Mouse (Mus musculus): ENCODE measurements around the gene Tmem30a. TPM values are rescaled to one million over a fixed set of nuclear protein-coding genes. Genes with fewer than 3 reads are reported as not detected.

Gene Tmem30a
- polyA plus RNA-seq, 1 experiment from 2014 or later = 101 TPM

- H3K9me3 ChIP-seq (replicated peaks) = no peaks in the 10 kb centered on the region
- no peaks in the 10 kb centered on the region for H3K27me3 ChIP-seq
- H3K4me2 ChIP-seq (replicated peaks) = no peak overlapping the region
- no peak overlapping the region for H3K27ac ChIP-seq
- H3K4me1 ChIP-seq = no peaks in the 10 kb centered on the region
- H3K36me3 ChIP-seq = no peaks in the 10 kb centered on the region
- WGBS = 89% methylated on average over 6 of the region's 6 CpGs
- H3K9ac ChIP-seq = no peak overlapping the region
- ATAC-seq (ENCODE audit: low FRiP score) = no peak
- no peak overlapping the region for H3K4me3 ChIP-seq
Observed at GRCm38 (mm10) chr9:79735608-79736007, 57.7 kb downstream of the Tmem30a start.

DNA sequence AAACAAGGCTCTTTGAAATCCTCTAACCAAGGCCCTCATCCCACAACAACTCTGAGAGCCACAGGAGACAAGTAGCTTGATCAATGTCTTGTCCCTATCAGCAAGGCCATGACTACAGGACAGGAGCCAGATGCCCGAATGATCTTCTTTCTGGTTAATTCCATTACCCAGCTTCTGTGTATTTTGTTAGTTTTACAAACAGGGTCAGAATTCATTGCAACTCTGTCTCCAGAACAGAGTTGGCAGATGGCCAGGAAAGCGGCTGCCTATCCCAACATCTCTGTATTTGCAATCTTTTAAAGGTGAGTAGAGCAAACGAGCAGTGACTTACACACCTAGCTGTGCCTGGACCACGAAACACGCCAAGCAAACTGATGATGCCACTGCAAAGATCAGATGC lies 63.0 kb downstream of the Tmem30a start:
- no peak overlapping the region for H3K4me2 ChIP-seq (replicated peaks)
- H3K36me3 ChIP-seq = no peaks in the 10 kb centered on the region
- H3K4me3 ChIP-seq = no peak overlapping the region
- no peak overlapping the region for H3K27ac ChIP-seq
- H3K9ac ChIP-seq = no peak overlapping the region
- H3K9me3 ChIP-seq (replicated peaks) = no peaks in the 10 kb centered on the region
- 88% methylated on average over 5 of the region's 5 CpGs for WGBS
- no peak for ATAC-seq (ENCODE audit: low FRiP score)
- no peaks in the 10 kb centered on the region for H3K27me3 ChIP-seq
- no peaks in the 10 kb centered on the region for H3K4me1 ChIP-seq

DNA sequence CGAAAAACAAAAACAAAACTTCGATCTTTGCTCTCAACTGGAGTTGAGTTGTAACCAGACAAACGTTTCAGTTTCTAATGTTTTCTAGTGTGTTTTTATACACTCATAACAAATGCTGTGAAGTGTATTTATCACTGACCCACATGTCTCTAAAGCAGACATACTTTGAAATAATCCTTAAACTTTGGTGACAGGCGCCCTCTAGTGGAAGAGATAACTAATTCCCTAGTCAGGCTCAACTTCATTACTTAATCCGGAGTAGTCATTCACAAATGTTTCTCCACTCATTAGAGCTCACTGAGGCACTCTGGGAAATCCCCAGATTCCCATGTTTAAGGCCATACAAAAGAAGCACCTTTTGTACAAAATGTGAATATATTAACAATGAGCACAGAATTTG lies 70.2 kb downstream of the Tmem30a start:
- Histone ChIP-seq H3K4me2 (replicated peaks) (no peak overlapping the region), H3K27me3 (peaks cover 32% of the 10 kb centered on the region), H3K9ac (no peak overlapping the region), H3K36me3 (no peaks in the 10 kb centered on the region), H3K9me3 (replicated peaks) (no peaks in the 10 kb centered on the region), H3K4me3 (no peak overlapping the region), H3K4me1 (peaks cover 22% of the 10 kb centered on the region), H3K27ac (no peak overlapping the region)
- ATAC-seq (ENCODE audit: low FRiP score) = no peak
- WGBS = 34% methylated on average over 5 of the region's 5 CpGs

GRCm38 (mm10) chr9:79721056-79721455 lies 72.3 kb downstream of the Tmem30a start:
- H3K27ac ChIP-seq = no peak overlapping the region
- 8% methylated on average over 9 of the region's 9 CpGs for WGBS
- peaks cover 42% of the 10 kb centered on the region for H3K27me3 ChIP-seq
- H3K4me1 ChIP-seq = peaks cover 24% of the 10 kb centered on the region
- no peaks in the 10 kb centered on the region for H3K36me3 ChIP-seq
- H3K9me3 ChIP-seq (replicated peaks) = no peaks in the 10 kb centered on the region
- no peak for ATAC-seq (ENCODE audit: low FRiP score)
- H3K9ac ChIP-seq = no peak overlapping the region
- peak overlapping the region; percentile 25; the same call in 1 of the 2 replicates for H3K4me2 ChIP-seq (replicated peaks)
- H3K4me3 ChIP-seq = no peak overlapping the region

DNA sequence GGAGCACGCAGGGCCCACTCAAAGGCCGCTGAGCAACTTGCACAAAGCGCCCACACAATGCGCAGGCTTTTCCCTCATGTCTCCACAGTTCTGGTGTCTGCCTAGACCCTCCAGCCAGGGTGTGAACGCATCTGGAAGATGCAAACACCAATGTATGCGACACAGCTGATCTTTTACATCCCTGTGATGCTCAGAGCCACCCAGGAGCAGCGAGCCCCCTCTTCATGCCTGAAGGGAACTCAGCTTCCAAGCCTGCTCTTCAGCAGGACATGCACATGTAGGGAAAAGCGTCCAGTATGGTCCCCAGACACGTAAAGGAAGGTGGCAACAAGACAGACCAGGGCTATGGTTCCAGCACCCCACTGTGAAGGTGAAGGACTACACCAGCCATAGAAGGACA lies 73.2 kb downstream of the Tmem30a start:
- Histone ChIP-seq H3K4me2 (replicated peaks) (peak overlapping the region; percentile 93; the same call in 1 of the 2 replicates), H3K36me3 (no peaks in the 10 kb centered on the region), H3K9ac (no peak overlapping the region), H3K4me3 (peak overlapping the region; percentile 54; the same call in 1 of the 2 replicates), H3K27me3 (peaks cover 44% of the 10 kb centered on the region), H3K27ac (no peak overlapping the region), H3K9me3 (replicated peaks) (no peaks in the 10 kb centered on the region), H3K4me1 (peaks cover 24% of the 10 kb centered on the region)
- 19% methylated on average over 9 of the region's 9 CpGs for WGBS
- no peak for ATAC-seq (ENCODE audit: low FRiP score)

- no peak overlapping the region for H3K27ac ChIP-seq
Observed at GRCm38 (mm10) chr9:79719451-79719850, 73.9 kb downstream of the Tmem30a start.

More at GRCm38 (mm10) chr9:79719451-79719850, 73.9 kb downstream of the Tmem30a start:
- Histone ChIP-seq H3K4me2 (replicated peaks) (peak overlapping the region; percentile 93), H3K9me3 (replicated peaks) (no peaks in the 10 kb centered on the region), H3K36me3 (no peaks in the 10 kb centered on the region), H3K4me1 (peaks cover 31% of the 10 kb centered on the region), H3K4me3 (peak overlapping the region; percentile 54), H3K9ac (no peak overlapping the region; the same call in 1 of the 2 replicates), H3K27me3 (peaks cover 44% of the 10 kb centered on the region)
- no peak for ATAC-seq (ENCODE audit: low FRiP score)
- WGBS = under 1% methylated on average over 28 of the region's 28 CpGs

Other genes starting within 250 kb of the Tmem30a start
- gene Col12a1, start 74.7 kb downstream of the Tmem30a start, polyA plus RNA-seq (2016; fragmentation: Nextera tagmentation; extraction: Ambion mirVana) = 53.8 and 60.1 TPM in 2 replicates
- gene Cox7a2, start 33.6 kb downstream of the Tmem30a start, polyA plus RNA-seq (2016; fragmentation: Nextera tagmentation; extraction: Ambion mirVana) = 574 and 638 TPM in 2 replicates
- 3.8 and 4.2 TPM in 2 replicates for gene Filip1, start 219.3 kb upstream of the Tmem30a start, polyA plus RNA-seq (2016; fragmentation: Nextera tagmentation; extraction: Ambion mirVana)

Data from hindbrain, embryonic 12.5 days (tissue).